Mouse (Mus musculus): ENCODE measurements at regions not wholly inside any gene's neighbourhood (a gene's known extent, or its start where the extent isn't known, plus 50 kb on each side); places are given as distances from the start of the nearest gene placed in this dataset.

GRCm38 (mm10) chr4:95202478-95202877 lies 150.5 kb upstream of the Jun start:
- no peak for TF ChIP-seq CTCF (IDR thresholded peaks at IDR 0.05; ENCODE audit: extremely low read depth, insufficient read length, insufficient replicate concordance, low read depth, low read length)
- no peak for TF ChIP-seq POLR2A (IDR thresholded peaks at IDR 0.05; ENCODE audit: low read depth, low read length)
- Histone ChIP-seq H3K4me3 (ENCODE audit: low read depth, low read length) (no peak overlapping the region), H3K27ac (ENCODE audit: insufficient read depth, low read depth, low read length) (no peak overlapping the region), H3K36me3 (ENCODE audit: control insufficient read depth, insufficient read depth, low read length) (no peaks in the 10 kb centered on the region), H3K4me1 (ENCODE audit: control insufficient read depth, insufficient read depth, insufficient read length, low read length) (peaks cover 17% of the 10 kb centered on the region; the same call in 1 of the 2 replicates), H3K27me3 (ENCODE audit: control insufficient read depth, insufficient read depth, low read length) (no peaks in the 10 kb centered on the region)
- WGBS, result 87% methylated on average over 6 of the region's 6 CpGs

GRCm38 (mm10) chr4:95203577-95203976 lies 151.6 kb upstream of the Jun start:
- no peaks in the 10 kb centered on the region for H3K36me3 ChIP-seq (ENCODE audit: control insufficient read depth, insufficient read depth, low read length)
- H3K4me3 ChIP-seq (ENCODE audit: low read depth, low read length), result no peak overlapping the region
- peaks cover 17% of the 10 kb centered on the region; the same call in 1 of the 2 replicates for H3K4me1 ChIP-seq (ENCODE audit: control insufficient read depth, insufficient read depth, insufficient read length, low read length)
- TF ChIP-seq POLR2A (IDR thresholded peaks at IDR 0.05; ENCODE audit: low read depth, low read length) (no peak), CTCF (IDR thresholded peaks at IDR 0.05; ENCODE audit: extremely low read depth, insufficient read length, insufficient replicate concordance, low read depth, low read length) (no peak)
- no peak overlapping the region for H3K27ac ChIP-seq (ENCODE audit: insufficient read depth, low read depth, low read length)
- H3K27me3 ChIP-seq (ENCODE audit: control insufficient read depth, insufficient read depth, low read length), result no peaks in the 10 kb centered on the region

GRCm38 (mm10) chr4:95205372-95205771 lies 153.3 kb upstream of the Jun start:
- no peak for TF ChIP-seq POLR2A (IDR thresholded peaks at IDR 0.05; ENCODE audit: low read depth, low read length)
- TF ChIP-seq CTCF (IDR thresholded peaks at IDR 0.05; ENCODE audit: extremely low read depth, insufficient read length, insufficient replicate concordance, low read depth, low read length), result no peak
- Histone ChIP-seq H3K27ac (ENCODE audit: insufficient read depth, low read depth, low read length) (no peak overlapping the region), H3K36me3 (ENCODE audit: control insufficient read depth, insufficient read depth, low read length) (no peaks in the 10 kb centered on the region), H3K27me3 (ENCODE audit: control insufficient read depth, insufficient read depth, low read length) (no peaks in the 10 kb centered on the region), H3K4me3 (ENCODE audit: low read depth, low read length) (no peak overlapping the region), H3K4me1 (ENCODE audit: control insufficient read depth, insufficient read depth, insufficient read length, low read length) (peaks cover 9% of the 10 kb centered on the region; the same call in 1 of the 2 replicates)
- 81% methylated on average over 1 of the region's 1 CpGs for WGBS

GRCm38 (mm10) chr4:95207783-95208182 lies 155.8 kb upstream of the Jun start:
- 78% methylated on average over 5 of the region's 5 CpGs for WGBS
- H3K27ac ChIP-seq (ENCODE audit: insufficient read depth, low read depth, low read length), result no peak overlapping the region
- TF ChIP-seq POLR2A (IDR thresholded peaks at IDR 0.05; ENCODE audit: low read depth, low read length) (no peak), CTCF (IDR thresholded peaks at IDR 0.05; ENCODE audit: extremely low read depth, insufficient read length, insufficient replicate concordance, low read depth, low read length) (no peak)

GRCm38 (mm10) chr4:95208827-95209226 lies 156.8 kb upstream of the Jun start:
- 79% methylated on average over 7 of the region's 7 CpGs for WGBS
- H3K4me3 ChIP-seq (ENCODE audit: low read depth, low read length), result no peak overlapping the region
- no peak overlapping the region for H3K27ac ChIP-seq (ENCODE audit: insufficient read depth, low read depth, low read length)
- H3K36me3 ChIP-seq (ENCODE audit: control insufficient read depth, insufficient read depth, low read length), result no peaks in the 10 kb centered on the region
- TF ChIP-seq CTCF (IDR thresholded peaks at IDR 0.05; ENCODE audit: extremely low read depth, insufficient read length, insufficient replicate concordance, low read depth, low read length) (no peak), POLR2A (IDR thresholded peaks at IDR 0.05; ENCODE audit: low read depth, low read length) (no peak)
- peaks cover 6% of the 10 kb centered on the region for H3K4me1 ChIP-seq (ENCODE audit: control insufficient read depth, insufficient read depth, insufficient read length, low read length)
- H3K27me3 ChIP-seq (ENCODE audit: control insufficient read depth, insufficient read depth, low read length), result no peaks in the 10 kb centered on the region

More at GRCm38 (mm10) chr4:95207783-95208182, 155.8 kb upstream of the Jun start:
- Histone ChIP-seq H3K4me3 (ENCODE audit: low read depth, low read length) (no peak overlapping the region), H3K4me1 (ENCODE audit: control insufficient read depth, insufficient read depth, insufficient read length, low read length) (peaks cover 6% of the 10 kb centered on the region), H3K27me3 (ENCODE audit: control insufficient read depth, insufficient read depth, low read length) (no peaks in the 10 kb centered on the region), H3K36me3 (ENCODE audit: control insufficient read depth, insufficient read depth, low read length) (no peaks in the 10 kb centered on the region)

GRCm38 (mm10) chr4:95209322-95210119 lies 157.5 kb upstream of the Jun start:
- Histone ChIP-seq H3K27ac (ENCODE audit: insufficient read depth, low read depth, low read length) (no peak overlapping the region), H3K4me3 (ENCODE audit: low read depth, low read length) (no peak overlapping the region), H3K4me1 (ENCODE audit: control insufficient read depth, insufficient read depth, insufficient read length, low read length) (peaks cover 6% of the 10 kb centered on the region), H3K36me3 (ENCODE audit: control insufficient read depth, insufficient read depth, low read length) (no peaks in the 10 kb centered on the region), H3K27me3 (ENCODE audit: control insufficient read depth, insufficient read depth, low read length) (no peaks in the 10 kb centered on the region)
- 85% methylated on average over 3 of the region's 3 CpGs for WGBS
- no peak for TF ChIP-seq CTCF (IDR thresholded peaks at IDR 0.05; ENCODE audit: extremely low read depth, insufficient read length, insufficient replicate concordance, low read depth, low read length)
- TF ChIP-seq POLR2A (IDR thresholded peaks at IDR 0.05; ENCODE audit: low read depth, low read length), result no peak

- Histone ChIP-seq H3K4me3 (ENCODE audit: low read depth, low read length) (no peak overlapping the region), H3K36me3 (ENCODE audit: control insufficient read depth, insufficient read depth, low read length) (no peaks in the 10 kb centered on the region), H3K4me1 (ENCODE audit: control insufficient read depth, insufficient read depth, insufficient read length, low read length) (peaks cover 6% of the 10 kb centered on the region), H3K27ac (ENCODE audit: insufficient read depth, low read depth, low read length) (peak overlapping the region; percentile 9), H3K27me3 (ENCODE audit: control insufficient read depth, insufficient read depth, low read length) (no peaks in the 10 kb centered on the region)
- WGBS, result 89% methylated on average over 2 of the region's 2 CpGs
- TF ChIP-seq POLR2A (IDR thresholded peaks at IDR 0.05; ENCODE audit: low read depth, low read length) (no peak), CTCF (IDR thresholded peaks at IDR 0.05; ENCODE audit: extremely low read depth, insufficient read length, insufficient replicate concordance, low read depth, low read length) (no peak)
Measured at GRCm38 (mm10) chr4:95212561-95212960, 160.5 kb upstream of the Jun start.
